Mouse (Mus musculus) G1E (cell line): ENCODE measurements around the gene Nol10. TPM values are rescaled to one million over a fixed set of nuclear protein-coding genes. Genes with fewer than 3 reads are reported as not detected.

ENCODE experiments used
- ATAC-seq: 2 replicates; pipeline ENCODE4 v1.8.0; 2016; ENCODE audit warnings: mild to moderate bottlenecking; ENCODE audit not compliant: insufficient number of reproducible peaks, poor library complexity, low FRiP score, severe bottlenecking; ENCODE audit errors: extremely low read depth
- DNase-seq: peaks from one replicate; pipeline ENCODE4 v3.0.0; 2012; ENCODE audit warnings: low spot score
- H3K27me3 ChIP-seq: 2 replicates; pipeline ENCODE4 v1.6.1; 2012; ENCODE audit warnings: mild to moderate bottlenecking, low read length, inconsistent platforms; ENCODE audit not compliant: insufficient read depth
- H3K36me3 ChIP-seq: replicated peaks from 2 replicates; pipeline ENCODE3; 2012; ENCODE audit warnings: mild to moderate bottlenecking, inconsistent platforms
- H3K4me1 ChIP-seq: 2 replicates; pipeline ENCODE4 v1.6.1; 2012; ENCODE audit warnings: low read depth, low read length, inconsistent platforms, mixed read lengths; ENCODE audit not compliant: insufficient read depth
- H3K4me3 ChIP-seq: 2 replicates; pipeline ENCODE4 v1.5.1; 2012; ENCODE audit warnings: low read depth, mild to moderate bottlenecking, inconsistent platforms, low read length, moderate library complexity, mixed read lengths
- H3K9me3 ChIP-seq: replicated peaks from 2 replicates; pipeline ENCODE4 v1.6.1; 2012; ENCODE audit warnings: inconsistent platforms
- CTCF ChIP-seq: IDR thresholded peaks from 2 replicates; pipeline ENCODE4 v1.5.1; 2012; ENCODE audit warnings: low read depth, low read length, inconsistent platforms, mixed read lengths
- GATA1 ChIP-seq: IDR thresholded peaks from 2 replicates; pipeline ENCODE4 v1.6.1; 2012; ENCODE audit warnings: borderline replicate concordance, low read length, inconsistent platforms, mixed read lengths
- GATA2 ChIP-seq: IDR thresholded peaks from 2 replicates; pipeline ENCODE4 v1.6.1; 2012; ENCODE audit warnings: low read depth, low read length, inconsistent platforms, borderline replicate concordance
- POLR2AphosphoS5 ChIP-seq: IDR thresholded peaks from 2 replicates; pipeline ENCODE4 v1.6.1; 2012; ENCODE audit warnings: low read depth, low read length, inconsistent platforms; ENCODE audit not compliant: insufficient replicate concordance
- TAL1 ChIP-seq: conservative IDR thresholded peaks from 2 replicates; pipeline ENCODE4 v1.6.1; 2012; ENCODE audit warnings: low read depth, low read length, inconsistent platforms, mixed read lengths
- polyA plus RNA-seq: library from polyadenylated mRNA; stranded (reverse); fragments of >175 nt; gene quantifications from 2 replicates; pipeline ENCODE4 v1.2.3, GENCODE M21; 2012
- total RNA-seq, 2 experiments: library from RNA; stranded (forward) in 1 of 2; stranded (reverse) in 1 of 2; fragments of 200-1000 nt in 1 of 2; fragments of >200 nt in 1 of 2; fragmentation: Nextera tagmentation in 1 of 2; gene quantifications; 2 replicates each; pipeline ENCODE4 v1.2.3; 2014 to 2017

Nol10 gene
- total and polyA plus RNA-seq, 3 experiments: 10.2 to 25.7 (median 18.6) TPM

DNA sequence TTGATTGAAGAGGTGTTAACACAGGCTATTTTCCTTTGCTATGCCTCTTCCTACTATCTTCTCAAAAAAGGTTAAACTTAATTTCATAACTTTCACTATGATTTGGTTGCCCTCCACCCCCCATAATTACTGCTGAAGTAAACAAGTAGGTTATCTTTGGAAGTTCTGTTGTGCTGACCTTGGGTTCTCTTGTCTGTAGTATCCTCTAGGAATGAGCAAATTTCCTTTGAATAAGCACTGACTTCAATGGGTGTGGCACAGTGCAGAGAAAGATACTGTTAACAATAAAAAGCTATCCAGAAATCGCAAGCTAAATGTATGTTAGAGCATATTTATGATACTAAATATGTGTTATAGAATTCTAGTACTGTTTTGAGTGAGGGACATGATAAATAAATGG is 53.2 kb downstream of the Nol10 start:
- Histone ChIP-seq H3K9me3 (no peaks in the 10 kb centered on the region), H3K36me3 (peaks cover 85% of the 10 kb centered on the region), H3K27me3 (no peaks in the 10 kb centered on the region), H3K4me1 (no peaks in the 10 kb centered on the region), H3K4me3 (no peak overlapping the region)
- TF ChIP-seq POLR2AphosphoS5 (no peak), GATA1 (no peak), GATA2 (no peak), TAL1 (no peak), CTCF (no peak)
- ATAC-seq (no peak), DNase-seq (no peak)

DNA sequence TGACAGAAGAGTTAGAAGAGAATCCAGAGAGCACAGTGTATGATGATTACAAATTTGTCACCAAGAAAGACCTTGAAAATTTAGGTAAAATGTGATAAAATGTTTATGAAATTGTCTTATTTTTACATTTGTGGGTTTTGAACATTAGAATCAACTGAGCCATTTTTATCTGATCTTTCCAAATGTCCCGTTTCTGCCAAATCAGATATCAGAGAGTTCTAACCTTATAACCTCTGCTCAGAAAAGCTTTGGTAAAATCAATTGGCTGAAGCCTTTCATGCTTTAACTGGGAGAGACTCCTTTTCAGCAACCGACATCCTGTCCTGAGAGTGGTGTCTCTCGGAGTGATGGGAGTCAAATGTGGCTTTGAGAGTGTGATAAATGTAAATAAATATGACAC is 53.9 kb downstream of the Nol10 start:
- ATAC-seq (no peak), DNase-seq (no peak)
- H3K4me1 ChIP-seq: no peaks in the 10 kb centered on the region
- H3K27me3 ChIP-seq: no peaks in the 10 kb centered on the region
- H3K36me3 ChIP-seq: peaks cover 88% of the 10 kb centered on the region
- H3K9me3 ChIP-seq: no peaks in the 10 kb centered on the region
- TF ChIP-seq GATA2: no peak
- TF ChIP-seq GATA1: no peak
- H3K4me3 ChIP-seq: no peak overlapping the region

- Histone ChIP-seq H3K36me3 (peaks cover 94% of the 10 kb centered on the region), H3K4me3 (no peak overlapping the region), H3K4me1 (no peaks in the 10 kb centered on the region), H3K9me3 (no peaks in the 10 kb centered on the region), H3K27me3 (no peaks in the 10 kb centered on the region)
- DNase-seq (no peak), ATAC-seq (no peak)
- TF ChIP-seq GATA2 (no peak), POLR2AphosphoS5 (no peak), CTCF (no peak), GATA1 (no peak)
These were observed 55.7 kb downstream of the Nol10 start for GRCm38 (mm10) chr12:17403998-17404397.

DNA sequence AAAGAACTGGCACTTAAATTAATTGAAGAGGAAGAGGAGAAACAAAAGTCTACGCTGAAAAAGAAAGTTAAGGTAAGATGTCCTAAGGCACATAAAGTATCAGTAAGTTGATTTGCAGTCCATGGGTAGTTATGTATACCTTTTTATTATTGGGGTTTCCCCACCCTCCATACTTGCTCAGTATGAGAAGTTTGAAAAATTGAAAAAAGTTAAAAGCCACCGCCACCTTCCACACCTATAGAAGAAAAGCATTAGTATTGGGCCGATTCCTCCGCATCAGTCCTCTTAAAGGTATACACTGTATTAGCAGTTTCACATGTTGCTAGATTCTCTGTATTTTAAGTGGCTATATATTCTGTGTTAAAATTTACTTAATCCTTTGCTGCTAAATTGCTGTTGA is 58.6 kb downstream of the Nol10 start:
- ATAC-seq (no peak), DNase-seq (no peak)
- H3K9me3 ChIP-seq: no peaks in the 10 kb centered on the region
- no peak overlapping the region for H3K4me3 ChIP-seq
- no peaks in the 10 kb centered on the region for H3K27me3 ChIP-seq
- TF ChIP-seq GATA1 (no peak), POLR2AphosphoS5 (no peak), GATA2 (no peak), CTCF (no peak), TAL1 (no peak)
- H3K4me1 ChIP-seq: no peaks in the 10 kb centered on the region; the same call in 1 of the 2 replicates
- peaks cover 96% of the 10 kb centered on the region for H3K36me3 ChIP-seq

DNA sequence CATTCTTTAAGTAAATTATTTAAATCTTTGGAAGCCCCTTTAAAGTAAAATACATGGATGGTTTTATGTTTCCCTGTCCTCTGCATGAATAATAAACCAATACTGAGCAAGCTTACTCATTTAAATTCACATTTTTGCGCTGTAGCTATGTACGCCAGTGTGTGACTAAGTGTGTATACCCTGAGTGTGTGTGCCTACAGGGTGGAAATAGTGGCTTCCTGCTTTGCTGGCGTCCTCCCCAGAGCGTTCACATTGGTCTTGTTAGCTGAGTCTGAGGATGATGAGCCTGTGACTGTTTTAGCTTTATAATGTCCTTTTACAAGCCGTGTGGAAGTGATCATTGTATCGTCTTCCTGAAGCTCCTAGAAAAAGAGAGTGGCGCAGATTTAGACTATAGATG is 60.1 kb downstream of the Nol10 start:
- peaks cover 94% of the 10 kb centered on the region for H3K36me3 ChIP-seq
- ATAC-seq: no peak
- DNase-seq: no peak
- no peaks in the 10 kb centered on the region; the same call in 1 of the 2 replicates for H3K4me1 ChIP-seq
- no peaks in the 10 kb centered on the region for H3K27me3 ChIP-seq
- no peak overlapping the region for H3K4me3 ChIP-seq
- TF ChIP-seq CTCF (no peak), GATA1 (no peak)
- no peaks in the 10 kb centered on the region for H3K9me3 ChIP-seq

- H3K4me1 ChIP-seq: no peaks in the 10 kb centered on the region; the same call in 1 of the 2 replicates
- TF ChIP-seq POLR2AphosphoS5: no peak
- no peak for TF ChIP-seq CTCF
- TF ChIP-seq GATA1: no peak
- no peak for TF ChIP-seq TAL1
- no peak for TF ChIP-seq GATA2
- no peak overlapping the region for H3K4me3 ChIP-seq
- no peak for ATAC-seq
- H3K9me3 ChIP-seq: no peaks in the 10 kb centered on the region
- no peaks in the 10 kb centered on the region for H3K27me3 ChIP-seq
- peaks cover 84% of the 10 kb centered on the region for H3K36me3 ChIP-seq
- no peak for DNase-seq
These were observed 63.0 kb downstream of the Nol10 start for GRCm38 (mm10) chr12:17411242-17411641.

DNA sequence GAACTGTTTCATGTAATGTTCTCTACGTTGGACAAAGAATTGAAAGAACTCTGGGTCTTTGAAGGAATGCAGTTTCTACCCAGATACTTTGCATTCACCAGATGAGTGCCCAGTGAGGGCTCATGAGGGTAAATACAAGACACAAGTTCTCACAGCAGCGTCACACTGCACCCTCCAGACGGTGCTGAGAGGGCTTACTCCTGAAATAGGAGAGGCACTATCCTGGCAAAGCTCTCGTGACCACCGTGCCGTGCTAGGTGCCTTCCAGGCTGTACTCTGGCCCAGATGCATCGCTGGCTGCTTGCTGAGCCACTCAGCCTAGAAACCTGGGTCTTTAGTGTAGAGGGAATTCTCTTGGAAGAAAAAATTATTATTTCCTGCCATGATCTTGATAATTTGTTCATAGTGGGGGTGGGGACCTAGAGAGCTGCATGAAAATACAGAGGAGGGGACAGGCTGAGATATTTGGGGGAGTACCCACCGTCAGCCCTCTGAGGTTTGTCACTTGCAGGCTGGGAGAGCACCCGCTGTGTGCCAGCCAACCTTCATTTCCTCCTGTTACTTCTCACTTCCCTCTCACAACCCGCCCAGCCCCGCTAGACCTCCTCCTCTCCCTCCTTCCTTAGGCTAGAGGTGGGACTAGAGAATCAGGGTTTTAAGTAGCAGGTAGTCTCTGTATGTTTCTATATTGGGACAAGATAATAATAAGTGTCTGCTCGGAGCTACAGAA is 63.7 kb downstream of the Nol10 start:
- no peak for ATAC-seq
- H3K9me3 ChIP-seq: no peaks in the 10 kb centered on the region
- H3K4me3 ChIP-seq: no peak overlapping the region
- H3K36me3 ChIP-seq: peaks cover 84% of the 10 kb centered on the region
- TF ChIP-seq TAL1 (no peak), POLR2AphosphoS5 (no peak), GATA1 (no peak), CTCF (no peak), GATA2 (no peak)
- DNase-seq: no peak
- H3K4me1 ChIP-seq: no peaks in the 10 kb centered on the region; the same call in 1 of the 2 replicates
- H3K27me3 ChIP-seq: no peaks in the 10 kb centered on the region
